Mouse (Mus musculus): ENCODE measurements at regions not wholly inside any gene's neighbourhood (a gene's known extent, or its start where the extent isn't known, plus 50 kb on each side); places are given as distances from the start of the nearest gene placed in this dataset.

GRCm38 (mm10) chr13:16574069-16574468 is 562.4 kb downstream of the Inhba start:
- TF ChIP-seq CTCF (IDR thresholded peaks at IDR 0.05; ENCODE audit: low read depth, low read length) (no peak), POLR2A (IDR thresholded peaks at IDR 0.05; ENCODE audit: insufficient read depth, low read length) (no peak), EP300 (IDR thresholded peaks at IDR 0.05; ENCODE audit: insufficient read depth, low read depth, low read length) (no peak)
